9 mouse cellular contexts compared by ENCODE assay signal in the genomic region with DNA sequence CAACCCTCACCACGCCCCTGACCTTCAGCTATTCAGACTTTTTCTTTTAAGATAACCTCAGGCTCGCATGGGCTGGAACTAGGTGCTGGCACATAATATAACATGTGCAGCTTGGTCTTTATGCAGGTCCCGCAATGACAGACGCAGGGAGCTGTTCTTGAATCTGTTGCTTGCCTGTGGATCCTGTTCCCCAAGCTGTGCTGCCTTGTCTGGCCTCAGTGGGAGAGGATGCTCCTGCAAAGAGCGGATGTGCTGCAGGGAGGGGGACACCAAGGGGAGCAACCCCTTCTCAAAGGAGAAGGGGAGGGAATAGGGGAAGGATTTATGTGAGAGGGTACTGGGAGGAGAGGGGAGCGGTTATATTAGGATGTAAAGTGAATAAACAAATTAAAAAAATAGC.
DNase-seq lines count a peak whose midpoint lies in the region; ATAC-seq and TF ChIP-seq lines count a peak whose summit lies in the region.
"Had no signal": no experiment of that assay in that cellular context is flagged by ENCODE, and none has a peak within 500 bp of the region (broad histone marks: within the 10 kb centered on the region; RNA-seq: fewer than 3 reads in every experiment).

No protein-coding gene starts in this region.

- H3K27me3 ChIP-seq in hindbrain, embryonic 11.5 days (ENCODE audit: control insufficient read depth, insufficient read depth, low read length) = no peaks in the 10 kb centered on the region; the same call in 1 of the 2 replicates
- H3K27me3 ChIP-seq in hindbrain, embryonic 10.5 days (ENCODE audit: insufficient read depth, poor library complexity, severe bottlenecking) = peaks cover 33% of the 10 kb centered on the region
- no peaks in the 10 kb centered on the region for H3K27me3 ChIP-seq in hindbrain, postnatal 0 days (ENCODE audit: insufficient read depth, low read length)
- H3K27me3 ChIP-seq: CH12.LX had no signal

- no peaks in the 10 kb centered on the region for H3K9me3 ChIP-seq in hindbrain, embryonic 11.5 days (ENCODE audit: control insufficient read depth, low read length)
- H3K9me3 ChIP-seq in hindbrain, embryonic 10.5 days = no peaks in the 10 kb centered on the region
- no peaks in the 10 kb centered on the region for H3K9me3 ChIP-seq in hindbrain, postnatal 0 days (ENCODE audit: low read length)

- no peak overlapping the region for H3K4me2 ChIP-seq in hindbrain, embryonic 11.5 days (replicated peaks; ENCODE audit: low read depth, low read length)
- no peak overlapping the region for H3K4me2 ChIP-seq in hindbrain, postnatal 0 days (ENCODE audit: low read depth, low read length)

- no peak overlapping the region for H3K4me3 ChIP-seq in hindbrain, embryonic 11.5 days (ENCODE audit: low read depth, low read length)
- no peak overlapping the region for H3K4me3 ChIP-seq in hindbrain, embryonic 10.5 days
- no peak overlapping the region for H3K4me3 ChIP-seq in hindbrain, postnatal 0 days (ENCODE audit: low read length)

- no peaks in the 10 kb centered on the region for H3K36me3 ChIP-seq in hindbrain, embryonic 11.5 days (ENCODE audit: control insufficient read depth, insufficient read depth, low read length)
- H3K36me3 ChIP-seq in hindbrain, embryonic 10.5 days = no peaks in the 10 kb centered on the region
- H3K36me3 ChIP-seq in hindbrain, postnatal 0 days (ENCODE audit: insufficient read depth, low read length) = no peaks in the 10 kb centered on the region

- no peak for TF ChIP-seq CTCF in hindbrain, postnatal 0 days (IDR thresholded peaks at IDR 0.05; ENCODE audit: low read depth)

- H3K9ac ChIP-seq in hindbrain, embryonic 11.5 days (ENCODE audit: low read depth, low read length) = no peak overlapping the region
- H3K9ac ChIP-seq in hindbrain, postnatal 0 days (replicated peaks; ENCODE audit: low read length) = no peak overlapping the region

- ATAC-seq in hindbrain, embryonic 11.5 days (ENCODE audit: low FRiP score) = peak; percentile 38
- no peak for ATAC-seq in hindbrain, postnatal 0 days

- no peak for DNase-seq in hindbrain, embryonic 11.5 days (ENCODE audit: low spot score)
- DNase-seq in hindbrain, embryonic 10.5 days (ENCODE audit: low spot score) = no peak
- peak; percentile 8 for DNase-seq in Muller cell, postnatal 12 days (ENCODE audit: inconsistent ontology term)
- DNase-seq in cerebellum, adult 8-10 months = peak; percentile 50
- peak; percentile 15 for DNase-seq in hindbrain, postnatal 0 days (ENCODE audit: low spot score)
- DNase-seq in ovary, adult 18-20 months (ENCODE audit: low spot score) = no peak
- no peak for DNase-seq in layer of hippocampus, adult 9-10 months (ENCODE audit: low spot score)
- DNase-seq: thymus, postnatal 25 days had no signal

- H3K27ac ChIP-seq in hindbrain, embryonic 11.5 days (ENCODE audit: low read depth, low read length) = no peak overlapping the region
- no peak overlapping the region for H3K27ac ChIP-seq in hindbrain, embryonic 10.5 days
- peak overlapping the region; percentile 32; the same call in 1 of the 2 replicates for H3K27ac ChIP-seq in hindbrain, postnatal 0 days

- WGBS in hindbrain, embryonic 11.5 days = 39% methylated on average over 6 of the region's 6 CpGs
- WGBS in hindbrain, embryonic 10.5 days = 38% methylated on average over 6 of the region's 6 CpGs
- 32% methylated on average over 6 of the region's 6 CpGs for WGBS in hindbrain, postnatal 0 days

- no peaks in the 10 kb centered on the region; the same call in 1 of the 2 replicates for H3K4me1 ChIP-seq in hindbrain, embryonic 11.5 days (replicated peaks; ENCODE audit: control insufficient read depth, insufficient read depth, low read length)
- H3K4me1 ChIP-seq in hindbrain, embryonic 10.5 days (replicated peaks) = peaks cover 43% of the 10 kb centered on the region
- H3K4me1 ChIP-seq in hindbrain, postnatal 0 days (ENCODE audit: insufficient read depth, low read length) = peaks cover 5% of the 10 kb centered on the region

Comparison
In these comparisons a context has a peak if more than half of its experiments do, and no peak if none do; other contexts are left out.
1. DNase-seq: peak in Muller cell, postnatal 12 days (single experiment), cerebellum, adult 8-10 months (single experiment) and hindbrain, postnatal 0 days (single experiment); none in hindbrain, embryonic 11.5 days (single experiment), hindbrain, embryonic 10.5 days (single experiment), ovary, adult 18-20 months (single experiment) and layer of hippocampus, adult 9-10 months (single experiment).